Mouse (Mus musculus) liver, embryonic 14.5 days (tissue): ENCODE results near the gene Vamp5.

Experiments
- CTCF ChIP-seq: IDR thresholded peaks from 2 replicates; pipeline ENCODE4 v1.5.1; 2016; ENCODE audit warnings: antibody characterized with exemption, low read depth, control low read depth
- EP300 ChIP-seq: IDR thresholded peaks from 2 replicates; pipeline ENCODE4 v1.6.1; 2016; ENCODE audit warnings: antibody characterized with exemption, low read depth

DNA sequence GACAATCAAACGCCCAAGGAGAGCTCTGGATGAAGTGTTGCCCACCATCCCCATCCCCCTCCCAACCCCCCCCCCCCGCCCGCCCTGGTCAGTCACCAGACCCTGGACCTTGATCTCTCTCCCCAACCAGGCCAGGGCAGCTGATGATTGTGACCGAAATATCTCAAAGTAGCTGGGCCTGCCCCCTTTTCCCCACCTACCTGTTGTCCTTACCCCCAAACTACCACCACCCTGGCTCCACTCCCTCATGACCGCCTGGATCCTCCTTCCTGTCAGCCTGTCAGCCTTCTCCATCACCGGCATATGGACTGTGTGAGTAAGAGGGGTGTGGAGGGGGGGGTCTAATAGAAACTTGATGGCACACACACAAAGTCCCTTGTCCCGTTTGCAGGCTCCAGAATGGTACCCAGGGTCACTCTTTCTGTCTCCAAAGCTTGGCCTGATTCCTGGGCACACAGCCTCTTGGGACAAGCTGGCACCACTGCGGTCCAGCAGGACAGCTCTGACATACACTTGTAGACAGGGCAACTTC, 24.2 kb downstream of the Vamp5 start:
- no peak for TF ChIP-seq CTCF
- no peak for TF ChIP-seq EP300
